Mouse (Mus musculus) embryonic facial prominence, embryonic 11.5 days (tissue): ENCODE results near the gene Zbtb5. TPM values are rescaled to one million over a fixed set of nuclear protein-coding genes. Genes with fewer than 3 reads are reported as not detected.
"Not testable (repeated sequence)": the region's sequence is repeated elsewhere in the genome, so short reads cannot be mapped to it uniquely, and the experiment has no call there.

Source experiments
- ATAC-seq: fragments of 200-750 bp; cut with Nextera tagmentation; replicated peaks from 2 replicates; pipeline ENCODE4 v1.8.0; 2017; ENCODE audit warnings: low read depth; ENCODE audit not compliant: insufficient number of reproducible peaks, low FRiP score, low TSS enrichment
- DNase-seq: peaks from one replicate; pipeline ENCODE4 v3.0.0-alpha.2; 2015; ENCODE audit warnings: low spot score
- H3K27ac ChIP-seq: fragments of 300-500 bp; sonication (generic); replicated peaks from 2 replicates; pipeline ENCODE4 v1.5.1; 2014; ENCODE audit warnings: mild to moderate bottlenecking, low read depth, low read length, control low read depth
- H3K27me3 ChIP-seq: fragments of 300-500 bp; sonication (generic); 2 replicates; pipeline ENCODE4 v1.6.1; 2014; ENCODE audit warnings: mild to moderate bottlenecking, low read length, moderate library complexity, mixed read lengths; ENCODE audit not compliant: control insufficient read depth, insufficient read depth
- H3K36me3 ChIP-seq: fragments of 300-500 bp; sonication (generic); replicated peaks from 2 replicates; pipeline ENCODE4 v1.6.1; 2014; ENCODE audit warnings: low read depth, mild to moderate bottlenecking, low read length, moderate library complexity, mixed read lengths; ENCODE audit not compliant: control insufficient read depth, insufficient read depth
- H3K4me1 ChIP-seq: fragments of 300-500 bp; sonication (generic); 2 replicates; pipeline ENCODE4 v1.6.1; 2014; ENCODE audit warnings: low read length, mixed read lengths; ENCODE audit not compliant: control insufficient read depth, insufficient read depth
- H3K4me2 ChIP-seq: fragments of 300-500 bp; sonication (generic); 2 replicates; pipeline ENCODE4 v1.6.1; 2014; ENCODE audit warnings: low read depth, mild to moderate bottlenecking, control low read depth, low read length, moderate library complexity
- H3K4me3 ChIP-seq: fragments of 300-500 bp; sonication (generic); 2 replicates; pipeline ENCODE4 v1.5.1; 2014; ENCODE audit warnings: low read depth, low read length, control low read depth
- H3K9ac ChIP-seq: fragments of 300-500 bp; sonication (generic); replicated peaks from 2 replicates; pipeline ENCODE4 v1.6.1; 2014; ENCODE audit warnings: mild to moderate bottlenecking, control low read depth, low read length
- H3K9me3 ChIP-seq: fragments of 300-500 bp; sonication (generic); replicated peaks from 2 replicates; pipeline ENCODE4 v1.6.1; 2016; ENCODE audit warnings: mild to moderate bottlenecking, low read length, inconsistent platforms, mixed read lengths; ENCODE audit not compliant: control insufficient read depth
- WGBS: fragments of 180-500 bp; shearing (Covaris S2); extraction: QIAGEN DNeasy Blood & Tissue Kit; methylation state at CpG from one replicate; pipeline ENCODE4 v1.1.7; 2014; 5-methylcytosine and 5-hydroxymethylcytosine counted together
- polyA plus RNA-seq: library from polyadenylated mRNA; unstranded; fragments of >200 nt; fragmentation: Nextera tagmentation; extraction: Ambion mirVana; gene quantifications from 2 replicates; pipeline ENCODE4 v1.2.1, GENCODE M21; 2014

The Zbtb5 gene
- polyA plus RNA-seq, 1 experiment from 2014 or later: 42.5 TPM

DNA sequence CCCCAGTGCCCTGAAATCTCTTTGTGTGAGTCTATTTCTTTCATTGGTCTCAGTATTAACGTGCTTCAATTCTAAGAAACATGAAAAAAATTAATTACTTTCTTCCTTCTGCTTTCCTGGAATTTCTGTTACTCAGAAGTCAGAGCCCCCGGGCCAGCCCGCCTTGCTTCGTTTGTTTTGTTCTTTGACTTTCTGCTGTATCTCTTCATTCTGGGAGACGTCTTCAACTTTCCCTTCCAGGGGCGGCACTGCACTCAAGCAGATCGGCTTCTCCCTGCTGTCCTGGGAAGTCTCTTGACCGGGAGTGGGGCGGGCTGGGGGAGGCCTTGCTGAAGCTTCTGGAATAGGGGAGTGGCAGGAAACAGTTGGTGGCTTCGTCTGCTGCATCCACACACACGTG is 49.1 kb downstream of the Zbtb5 start:
- Histone ChIP-seq H3K9ac (no peak overlapping the region), H3K4me3 (no peak overlapping the region), H3K27ac (no peak overlapping the region), H3K36me3 (no peaks in the 10 kb centered on the region), H3K27me3 (no peaks in the 10 kb centered on the region), H3K9me3 (no peaks in the 10 kb centered on the region), H3K4me1 (no peaks in the 10 kb centered on the region), H3K4me2 (no peak overlapping the region)
- DNase-seq (no peak), ATAC-seq (no peak)
- 72% methylated on average over 11 of the region's 11 CpGs for WGBS

DNA sequence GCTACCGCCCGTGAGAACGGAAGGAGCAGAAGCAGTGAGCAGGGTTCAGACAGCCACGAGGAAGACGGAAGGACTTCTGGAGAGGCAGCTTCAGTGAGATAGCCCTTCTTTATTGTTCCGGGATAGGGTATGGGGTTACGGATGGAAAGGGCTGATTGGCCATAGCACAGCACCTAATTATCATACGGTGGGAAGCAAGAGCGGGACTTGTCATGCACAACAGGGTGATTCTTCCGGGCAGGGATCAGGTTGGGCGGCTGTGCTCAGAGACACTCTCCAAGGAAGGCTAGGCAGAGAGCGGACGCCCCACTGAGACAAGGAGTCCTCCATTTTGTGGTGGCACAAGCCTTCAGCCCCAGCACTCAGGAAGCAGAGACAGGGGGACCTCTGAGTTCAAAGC is 53.0 kb downstream of the Zbtb5 start:
- ATAC-seq (no peak), DNase-seq (no peak)
- no peak overlapping the region for H3K4me2 ChIP-seq
- H3K27me3 ChIP-seq: no peaks in the 10 kb centered on the region
- H3K27ac ChIP-seq: no peak overlapping the region
- no peak overlapping the region for H3K4me3 ChIP-seq
- WGBS: 94% methylated on average over 13 of the region's 13 CpGs
- no peaks in the 10 kb centered on the region for H3K4me1 ChIP-seq
- H3K9ac ChIP-seq: no peak overlapping the region
- no peaks in the 10 kb centered on the region for H3K36me3 ChIP-seq
- H3K9me3 ChIP-seq: no peaks in the 10 kb centered on the region

GRCm38 (mm10) chr4:44958776-44959175 is 53.4 kb downstream of the Zbtb5 start:
- Histone ChIP-seq H3K27me3 (no peaks in the 10 kb centered on the region), H3K4me2 (no peak overlapping the region), H3K9ac (no peak overlapping the region), H3K36me3 (no peaks in the 10 kb centered on the region), H3K9me3 (no peaks in the 10 kb centered on the region), H3K27ac (no peak overlapping the region), H3K4me3 (no peak overlapping the region), H3K4me1 (no peaks in the 10 kb centered on the region)
- DNase-seq (no peak), ATAC-seq (no peak)
- WGBS: 88% methylated on average over 9 of the region's 9 CpGs

- WGBS: 61% methylated on average over 9 of the region's 9 CpGs
- ATAC-seq (no peak), DNase-seq (no peak)
- Histone ChIP-seq H3K27ac (no peak overlapping the region), H3K4me2 (no peak overlapping the region), H3K4me1 (no peaks in the 10 kb centered on the region), H3K27me3 (no peaks in the 10 kb centered on the region), H3K36me3 (no peaks in the 10 kb centered on the region), H3K9ac (no peak overlapping the region), H3K9me3 (no peaks in the 10 kb centered on the region), H3K4me3 (no peak overlapping the region)
These were observed 59.2 kb downstream of the Zbtb5 start for GRCm38 (mm10) chr4:44953041-44953440.

DNA sequence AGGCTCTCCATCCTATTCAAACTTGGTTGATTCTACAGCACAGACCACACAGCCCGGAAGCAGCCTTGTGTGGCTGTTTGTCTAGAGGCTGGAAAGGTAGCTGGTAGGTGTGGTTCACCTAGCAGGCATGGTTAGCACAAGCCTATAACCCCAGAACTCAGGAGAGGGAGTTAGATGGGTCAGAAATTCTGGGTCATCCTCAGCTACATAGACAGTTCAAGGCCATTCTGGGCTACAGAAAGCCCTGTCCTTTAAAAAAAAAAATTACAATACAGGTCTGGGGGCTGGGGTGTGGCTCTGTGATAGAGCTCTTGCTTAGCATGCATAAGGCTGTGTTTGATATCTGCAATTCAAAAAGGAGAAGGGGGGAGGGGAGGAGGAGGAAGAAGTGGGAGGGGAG is 63.9 kb downstream of the Zbtb5 start:
- H3K4me2 ChIP-seq: no peak overlapping the region
- H3K27ac ChIP-seq: no peak overlapping the region
- no peaks in the 10 kb centered on the region for H3K4me1 ChIP-seq
- ATAC-seq: no peak
- whole genome bisulfite sequencing: 94% methylated on average over 1 of the region's 1 CpGs
- no peak overlapping the region for H3K4me3 ChIP-seq
- DNase-seq: no peak
- no peaks in the 10 kb centered on the region for H3K27me3 ChIP-seq
- no peak overlapping the region for H3K9ac ChIP-seq
- no peaks in the 10 kb centered on the region for H3K9me3 ChIP-seq
- no peaks in the 10 kb centered on the region for H3K36me3 ChIP-seq

DNA sequence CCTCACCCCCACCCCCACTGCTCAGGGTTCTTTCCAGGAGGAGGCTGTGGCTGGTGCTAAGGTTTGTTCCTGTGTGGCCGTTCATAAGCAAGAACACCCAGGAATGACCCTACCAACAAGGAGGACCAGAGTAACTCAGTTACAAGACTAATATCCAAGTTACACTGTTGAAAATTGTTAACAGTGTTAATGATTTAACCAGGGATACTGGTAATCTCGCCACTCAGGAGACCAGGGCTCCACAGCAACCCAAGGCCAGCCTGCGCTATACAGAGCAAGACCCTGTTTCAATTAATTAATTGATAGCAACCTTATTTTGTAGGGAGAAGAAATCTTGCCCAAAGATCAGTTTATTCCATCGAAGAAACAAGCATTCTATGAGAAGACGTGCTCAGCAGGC is 64.7 kb downstream of the Zbtb5 start:
- H3K4me1 ChIP-seq: no peaks in the 10 kb centered on the region
- H3K27me3 ChIP-seq: no peaks in the 10 kb centered on the region
- ATAC-seq (no peak), DNase-seq (no peak)
- H3K27ac ChIP-seq: no peak overlapping the region
- 84% methylated on average over 5 of the region's 5 CpGs for WGBS
- H3K4me3 ChIP-seq: no peak overlapping the region
- H3K9me3 ChIP-seq: no peaks in the 10 kb centered on the region
- H3K4me2 ChIP-seq: no peak overlapping the region
- H3K9ac ChIP-seq: no peak overlapping the region
- no peaks in the 10 kb centered on the region for H3K36me3 ChIP-seq

GRCm38 (mm10) chr4:44946126-44946525 is 66.1 kb downstream of the Zbtb5 start:
- not testable (repeated sequence) for H3K4me1 ChIP-seq, DNase-seq, H3K27me3 ChIP-seq, H3K4me3 ChIP-seq, H3K9me3 ChIP-seq, H3K36me3 ChIP-seq, ATAC-seq, H3K27ac ChIP-seq, H3K9ac ChIP-seq, H3K4me2 ChIP-seq
- WGBS: 96% methylated on average over 2 of the region's 2 CpGs

DNA sequence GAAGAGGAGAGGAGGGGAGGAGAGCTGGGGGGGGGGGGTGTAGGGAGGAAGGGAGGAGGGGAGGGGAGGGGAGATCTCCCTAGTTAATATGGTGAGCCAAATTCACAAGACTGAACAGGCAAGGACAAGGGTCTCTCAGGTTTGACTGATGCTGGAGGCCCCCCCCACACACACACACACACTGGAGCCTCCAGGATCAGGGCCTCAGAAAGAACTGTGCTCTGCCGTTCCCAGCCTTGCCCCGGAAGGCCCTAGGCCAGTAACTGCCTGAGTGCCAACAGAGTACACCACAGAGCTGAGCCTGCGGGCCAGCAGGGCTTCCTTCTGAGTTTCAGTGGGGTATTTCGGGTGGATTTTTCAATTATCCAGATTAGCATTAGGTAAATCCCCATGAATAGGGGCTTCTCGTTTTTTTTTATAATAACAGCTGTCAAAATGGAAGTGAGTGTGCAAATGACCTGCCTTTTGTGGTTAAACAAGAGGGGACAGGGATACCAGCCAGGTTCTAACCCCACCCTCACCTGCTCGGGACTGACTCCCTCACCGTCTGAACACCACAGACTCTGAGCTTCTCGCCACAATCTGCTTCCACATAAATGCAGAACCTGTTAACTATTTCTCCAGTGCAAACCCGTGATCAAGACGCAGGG is 67.7 kb downstream of the Zbtb5 start:
- ATAC-seq: no peak
- H3K36me3 ChIP-seq: no peaks in the 10 kb centered on the region
- no peak for DNase-seq
- no peak overlapping the region for H3K9ac ChIP-seq
- no peak overlapping the region for H3K4me2 ChIP-seq
- H3K27ac ChIP-seq: no peak overlapping the region
- no peaks in the 10 kb centered on the region for H3K9me3 ChIP-seq
- H3K4me3 ChIP-seq: no peak overlapping the region
- no peaks in the 10 kb centered on the region for H3K27me3 ChIP-seq
- no peaks in the 10 kb centered on the region for H3K4me1 ChIP-seq
- WGBS: 79% methylated on average over 10 of the region's 10 CpGs
